Comparison of ENCODE assay signal across 9 mouse cellular contexts in the genomic region with DNA sequence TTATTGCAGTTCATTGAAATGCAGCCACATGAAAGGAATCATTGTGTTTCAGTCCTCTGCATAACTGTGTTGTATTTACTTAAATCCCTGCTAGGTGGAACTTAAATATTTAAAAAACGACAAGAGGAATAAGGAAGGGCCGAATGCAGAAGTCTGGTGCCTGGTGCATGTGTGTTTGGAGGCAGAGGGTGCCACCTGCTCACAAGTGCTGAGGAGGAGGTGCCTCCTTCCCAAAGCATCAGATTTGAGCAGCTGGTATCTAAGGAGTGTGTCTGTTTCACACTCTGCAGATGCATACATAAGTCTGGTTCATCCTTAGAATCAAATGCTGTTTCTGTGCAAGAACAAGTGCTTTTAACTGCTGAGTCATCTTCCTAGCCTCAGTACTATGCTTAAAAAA.
A peak's percentile ranks its signal among the peaks of the same experiment; 100 is the strongest.
DNase-seq lines count a peak whose midpoint lies in the region; ATAC-seq and TF ChIP-seq lines count a peak whose summit lies in the region.
"Had no signal": no experiment of that assay in that cellular context is flagged by ENCODE, and none has a peak within 500 bp of the region (broad histone marks: within the 10 kb centered on the region; RNA-seq: fewer than 3 reads in every experiment).

No protein-coding gene starts in this region.

- no peak for TF ChIP-seq EP300 in stomach, postnatal 0 days (optimal IDR thresholded peaks at IDR 0.05)

- intact Hi-C loops in left cerebral cortex, postnatal 36 days (cut with DNase I) = no loop called here

- H3K4me2 ChIP-seq in hindbrain, embryonic 13.5 days = no peak overlapping the region
- H3K4me2 ChIP-seq in hindbrain, postnatal 0 days (ENCODE audit: low read depth, low read length) = no peak overlapping the region
- no peak overlapping the region for H3K4me2 ChIP-seq in stomach, embryonic 14.5 days (replicated peaks; ENCODE audit: low read depth, low read length)
- H3K4me2 ChIP-seq in stomach, postnatal 0 days (replicated peaks; ENCODE audit: low read depth) = no peak overlapping the region

- no peak overlapping the region for H3K4me3 ChIP-seq in hindbrain, embryonic 13.5 days
- H3K4me3 ChIP-seq in hindbrain, postnatal 0 days (ENCODE audit: low read length) = no peak overlapping the region
- H3K4me3 ChIP-seq in stomach, embryonic 14.5 days (ENCODE audit: low read depth, low read length) = no peak overlapping the region
- no peak overlapping the region for H3K4me3 ChIP-seq in stomach, postnatal 0 days (ENCODE audit: low read depth, low read length)

- no peak overlapping the region for H3K9ac ChIP-seq in hindbrain, embryonic 13.5 days
- no peak overlapping the region for H3K9ac ChIP-seq in hindbrain, postnatal 0 days (replicated peaks; ENCODE audit: low read length)
- no peak overlapping the region for H3K9ac ChIP-seq in stomach, embryonic 14.5 days (replicated peaks; ENCODE audit: low read depth, low read length)
- H3K9ac ChIP-seq in stomach, postnatal 0 days (ENCODE audit: low read length) = no peak overlapping the region

- 0 out of 2 replicates have a peak overlapping the region, but pooled peaks have one; percentile 8 for H3K27ac ChIP-seq in hindbrain, embryonic 13.5 days
- H3K27ac ChIP-seq in hindbrain, postnatal 0 days = no peak overlapping the region
- no peak overlapping the region for H3K27ac ChIP-seq in stomach, embryonic 14.5 days (ENCODE audit: low read length)
- no peak overlapping the region for H3K27ac ChIP-seq in stomach, postnatal 0 days (replicated peaks)

- no peak for DNase-seq in hindbrain, postnatal 0 days (ENCODE audit: low spot score)
- no peak for DNase-seq in stomach, postnatal 0 days (ENCODE audit: low spot score)
- DNase-seq in left cerebral cortex, postnatal 36 days (ENCODE audit: low spot score in 2 of 2) = peak; percentile 66 to 67
- no peak for DNase-seq in spleen, postnatal 14 days (ENCODE audit: low spot score in 2 of 2)
- DNase-seq: cerebellum, adult 9-10 months had no signal

- H3K36me3 ChIP-seq in hindbrain, embryonic 13.5 days = no peaks in the 10 kb centered on the region
- no peaks in the 10 kb centered on the region for H3K36me3 ChIP-seq in hindbrain, postnatal 0 days (ENCODE audit: insufficient read depth, low read length)
- no peaks in the 10 kb centered on the region for H3K36me3 ChIP-seq in stomach, embryonic 14.5 days (ENCODE audit: control insufficient read depth, insufficient read depth, low read length)
- no peaks in the 10 kb centered on the region for H3K36me3 ChIP-seq in stomach, postnatal 0 days (ENCODE audit: control insufficient read depth, insufficient read depth, low read length)

- H3K4me1 ChIP-seq in hindbrain, embryonic 13.5 days (replicated peaks) = 0 out of 2 replicates have a peak, but pooled peaks cover 3% of the 10 kb centered on the region
- H3K4me1 ChIP-seq in hindbrain, postnatal 0 days (ENCODE audit: insufficient read depth, low read length) = no peaks in the 10 kb centered on the region
- no peaks in the 10 kb centered on the region for H3K4me1 ChIP-seq in stomach, embryonic 14.5 days (ENCODE audit: control insufficient read depth, insufficient read depth, low read length)
- H3K4me1 ChIP-seq in stomach, postnatal 0 days (replicated peaks; ENCODE audit: control insufficient read depth, insufficient read depth) = no peaks in the 10 kb centered on the region

- no peak for ATAC-seq in hindbrain, embryonic 13.5 days (ENCODE audit: low FRiP score)
- ATAC-seq in hindbrain, postnatal 0 days = no peak
- peak; percentile 42; the same call in 1 of the 2 replicates for ATAC-seq in stomach, embryonic 14.5 days (ENCODE audit: insufficient number of reproducible peaks, insufficient read depth, low FRiP score, low read depth)
- ATAC-seq in stomach, postnatal 0 days (ENCODE audit: low FRiP score, low TSS enrichment) = no peak; the same call in 1 of the 2 replicates
- no peak for ATAC-seq in granulocyte monocyte progenitor cell, adult 5-6 weeks (replicated peaks; ENCODE audit: poor library complexity, severe bottlenecking)
- ATAC-seq: activated CD4-positive, CD25-positive, alpha-beta regulatory T cell, adult 4 months had no signal

- H3K9me3 ChIP-seq in hindbrain, embryonic 13.5 days = no peaks in the 10 kb centered on the region
- H3K9me3 ChIP-seq in hindbrain, postnatal 0 days (ENCODE audit: low read length) = no peaks in the 10 kb centered on the region
- H3K9me3 ChIP-seq in stomach, embryonic 14.5 days (ENCODE audit: control insufficient read depth, low read depth, low read length) = no peaks in the 10 kb centered on the region
- H3K9me3 ChIP-seq in stomach, postnatal 0 days (ENCODE audit: control insufficient read depth, low read length) = no peaks in the 10 kb centered on the region

- H3K27me3 ChIP-seq in hindbrain, embryonic 13.5 days = no peaks in the 10 kb centered on the region
- no peaks in the 10 kb centered on the region for H3K27me3 ChIP-seq in hindbrain, postnatal 0 days (ENCODE audit: insufficient read depth, low read length)
- no peaks in the 10 kb centered on the region for H3K27me3 ChIP-seq in stomach, embryonic 14.5 days (ENCODE audit: control insufficient read depth, insufficient read depth, low read length)
- no peaks in the 10 kb centered on the region for H3K27me3 ChIP-seq in stomach, postnatal 0 days (ENCODE audit: control insufficient read depth, insufficient read depth, low read length)

- 74% methylated on average over 2 of the region's 2 CpGs for WGBS in hindbrain, embryonic 13.5 days
- 55% methylated on average over 2 of the region's 2 CpGs for WGBS in hindbrain, postnatal 0 days
- 36% methylated on average over 2 of the region's 2 CpGs for WGBS in stomach, embryonic 14.5 days
- whole genome bisulfite sequencing in stomach, postnatal 0 days = 29% methylated on average over 2 of the region's 2 CpGs

- no peak for TF ChIP-seq CTCF in hindbrain, postnatal 0 days (IDR thresholded peaks at IDR 0.05; ENCODE audit: low read depth)
- no peak for TF ChIP-seq CTCF in stomach, postnatal 0 days (IDR thresholded peaks at IDR 0.05; ENCODE audit: low read depth)

Comparison
In these comparisons a context has a peak if more than half of its experiments do, and no peak if none do; other contexts are left out.
1. DNase-seq: peak in left cerebral cortex, postnatal 36 days (2 of 2); none in hindbrain, postnatal 0 days (single experiment), stomach, postnatal 0 days (single experiment) and spleen, postnatal 14 days (0 of 2).